Mouse (Mus musculus): Measurements from ENCODE around the gene Dnajc25.

Gene Dnajc25

GRCm38 (mm10) chr4:59003806-59004200 lies 8.9 kb downstream of the Dnajc25 start:
- DNase-seq (ENCODE audit: low spot score in 2 of 2), result no peak

GRCm38 (mm10) chr4:59006211-59006610 lies 11.3 kb downstream of the Dnajc25 start:
- DNase-seq (ENCODE audit: low spot score in 2 of 2), result no peak

GRCm38 (mm10) chr4:59007016-59007415 lies 12.2 kb downstream of the Dnajc25 start:
- DNase-seq (ENCODE audit: low spot score in 2 of 2), result no peak

GRCm38 (mm10) chr4:59007974-59008373 lies 13.1 kb downstream of the Dnajc25 start:
- no peak for DNase-seq (ENCODE audit: low spot score in 2 of 2)

- no peak for DNase-seq (ENCODE audit: low spot score in 2 of 2)
Observed at GRCm38 (mm10) chr4:59009186-59009585, 14.3 kb downstream of the Dnajc25 start.

GRCm38 (mm10) chr4:59009696-59010095 lies 14.8 kb downstream of the Dnajc25 start:
- no peak for DNase-seq (ENCODE audit: low spot score in 2 of 2)

- no peak for DNase-seq (ENCODE audit: low spot score in 2 of 2)
Observed at GRCm38 (mm10) chr4:59011446-59011845, 16.6 kb downstream of the Dnajc25 start.

GRCm38 (mm10) chr4:59015181-59015580 lies 20.3 kb downstream of the Dnajc25 start:
- DNase-seq (ENCODE audit: low spot score in 2 of 2), result no peak

- no peak for DNase-seq (ENCODE audit: low spot score in 2 of 2)
Observed at GRCm38 (mm10) chr4:59016922-59017321, 22.1 kb downstream of the Dnajc25 start.

GRCm38 (mm10) chr4:59034325-59034917 lies 39.6 kb downstream of the Dnajc25 start:
- no peak for DNase-seq (ENCODE audit: low spot score in 2 of 2)

- peak; percentile 53 to 62 for DNase-seq (ENCODE audit: low spot score in 2 of 2)
Observed at GRCm38 (mm10) chr4:59034918-59035785, 40.3 kb downstream of the Dnajc25 start, which contains the start of gene Gng10. Gene Gng10 (plus strand): TSS chr4:59035088.

- no peak for DNase-seq (ENCODE audit: low spot score in 2 of 2)
Observed at GRCm38 (mm10) chr4:59035786-59036350, 41.0 kb downstream of the Dnajc25 start.

- DNase-seq (ENCODE audit: low spot score in 2 of 2), result peak; percentile 61 to 73
Observed at GRCm38 (mm10) chr4:59036490-59037127, 41.7 kb downstream of the Dnajc25 start.

- no peak for DNase-seq (ENCODE audit: low spot score in 2 of 2)
Observed at GRCm38 (mm10) chr4:59037525-59037924, 42.7 kb downstream of the Dnajc25 start.

- DNase-seq (ENCODE audit: low spot score in 2 of 2), result no peak
Observed at GRCm38 (mm10) chr4:59040397-59041287, 45.8 kb downstream of the Dnajc25 start.

- DNase-seq (ENCODE audit: low spot score in 2 of 2), result no peak
Observed at GRCm38 (mm10) chr4:59043074-59043473, 48.2 kb downstream of the Dnajc25 start.

GRCm38 (mm10) chr4:59043891-59044290 lies 49.0 kb downstream of the Dnajc25 start:
- DNase-seq (ENCODE audit: low spot score in 2 of 2), result no peak

GRCm38 (mm10) chr4:59047222-59047621 lies 52.4 kb downstream of the Dnajc25 start:
- no peak for DNase-seq (ENCODE audit: low spot score in 2 of 2)

GRCm38 (mm10) chr4:59051081-59051480 lies 56.2 kb downstream of the Dnajc25 start:
- no peak for DNase-seq (ENCODE audit: low spot score in 2 of 2)

- no peak for DNase-seq (ENCODE audit: low spot score in 2 of 2)
Observed at GRCm38 (mm10) chr4:59057929-59058328, 63.1 kb downstream of the Dnajc25 start.

GRCm38 (mm10) chr4:59062526-59062925 lies 67.7 kb downstream of the Dnajc25 start:
- no peak for DNase-seq (ENCODE audit: low spot score in 2 of 2)

All from heart, adult 9 months (tissue).